Mouse (Mus musculus) embryonic facial prominence, embryonic 12.5 days (tissue): ENCODE results near the gene Sh2d6. TPM values are rescaled to one million over a fixed set of nuclear protein-coding genes. Genes with fewer than 3 reads are reported as not detected.

Source experiments
- ATAC-seq: fragments of 200-750 bp; cut with Nextera tagmentation; 2 replicates; pipeline ENCODE4 v1.8.0; 2017; ENCODE audit not compliant: insufficient number of reproducible peaks, insufficient read depth, low FRiP score, low TSS enrichment
- H3K27ac ChIP-seq: fragments of 300-500 bp; sonication (generic); 2 replicates; pipeline ENCODE4 v1.5.1; 2016; ENCODE audit warnings: mild to moderate bottlenecking
- H3K27me3 ChIP-seq: fragments of 300-500 bp; sonication (generic); 2 replicates; pipeline ENCODE4 v1.6.1; 2016; ENCODE audit warnings: mild to moderate bottlenecking, moderate library complexity
- H3K36me3 ChIP-seq: fragments of 300-500 bp; sonication (generic); 2 replicates; pipeline ENCODE4 v1.6.1; 2016; ENCODE audit warnings: mild to moderate bottlenecking
- H3K4me1 ChIP-seq: fragments of 300-500 bp; sonication (generic); 2 replicates; pipeline ENCODE4 v1.6.1; 2016
- H3K4me2 ChIP-seq: fragments of 300-500 bp; sonication (generic); replicated peaks from 2 replicates; pipeline ENCODE4 v1.6.1; 2016; ENCODE audit warnings: mild to moderate bottlenecking, moderate library complexity
- H3K4me3 ChIP-seq: fragments of 300-500 bp; sonication (generic); 2 replicates; pipeline ENCODE4 v1.5.1; 2016; ENCODE audit warnings: mild to moderate bottlenecking
- H3K9ac ChIP-seq: fragments of 300-500 bp; sonication (generic); 2 replicates; pipeline ENCODE4 v1.6.1; 2016; ENCODE audit warnings: mild to moderate bottlenecking, moderate library complexity
- H3K9me3 ChIP-seq: fragments of 300-500 bp; sonication (generic); 2 replicates; pipeline ENCODE4 v1.6.1; 2016; ENCODE audit warnings: mild to moderate bottlenecking, moderate library complexity
- WGBS: fragments of 180-500 bp; shearing (Covaris S2); methylation state at CpG from one replicate; pipeline ENCODE4 v1.1.7; 2016; 5-methylcytosine and 5-hydroxymethylcytosine counted together
- polyA plus RNA-seq: library from polyadenylated mRNA; unstranded; fragments of >200 nt; fragmentation: Nextera tagmentation; extraction: Ambion mirVana; gene quantifications from 2 replicates; pipeline ENCODE4 v1.2.1, GENCODE M21; 2016

Gene Sh2d6
- not detected in 2 replicates for polyA plus RNA-seq

- ATAC-seq = no peak
- Histone ChIP-seq H3K4me2 (no peak within 1 kb of the TSS), H3K36me3 (no peaks in the 10 kb centered on the region), H3K27ac (peak within 1 kb of the TSS; percentile 66; the same call in 1 of the 2 replicates), H3K9ac (no peak within 1 kb of the TSS), H3K4me1 (peaks cover 19% of the 10 kb centered on the region), H3K9me3 (no peaks in the 10 kb centered on the region), H3K4me3 (no peak within 1 kb of the TSS), H3K27me3 (no peaks in the 10 kb centered on the region)
- 92% methylated on average over 5 of the region's 5 CpGs for WGBS
Observed at GRCm38 (mm10) chr6:72521607-72522006, at the start of gene Sh2d6. Gene Sh2d6 (minus strand): TSS chr6:72521707.

GRCm38 (mm10) chr6:72570644-72571397 is 49.3 kb upstream of the Sh2d6 start:
- WGBS = 86% methylated on average over 10 of the region's 10 CpGs
- Histone ChIP-seq H3K4me2 (no peak overlapping the region), H3K27ac (no peak overlapping the region), H3K36me3 (0 out of 2 replicates have a peak, but pooled peaks cover 5% of the 10 kb centered on the region), H3K4me3 (no peak overlapping the region), H3K9ac (no peak overlapping the region), H3K27me3 (no peaks in the 10 kb centered on the region), H3K4me1 (0 out of 2 replicates have a peak, but pooled peaks cover 1% of the 10 kb centered on the region), H3K9me3 (no peaks in the 10 kb centered on the region)
- no peak for ATAC-seq

GRCm38 (mm10) chr6:72568736-72569135 is 47.2 kb upstream of the Sh2d6 start:
- 90% methylated on average over 9 of the region's 10 CpGs for WGBS
- no peak for ATAC-seq
- no peaks in the 10 kb centered on the region for H3K9me3 ChIP-seq
- H3K27me3 ChIP-seq = no peaks in the 10 kb centered on the region
- no peak overlapping the region for H3K4me3 ChIP-seq
- H3K36me3 ChIP-seq = 0 out of 2 replicates have a peak, but pooled peaks cover 5% of the 10 kb centered on the region
- H3K4me2 ChIP-seq = no peak overlapping the region
- H3K4me1 ChIP-seq = peaks cover 4% of the 10 kb centered on the region; the same call in 1 of the 2 replicates
- no peak overlapping the region for H3K9ac ChIP-seq
- no peak overlapping the region for H3K27ac ChIP-seq

DNA sequence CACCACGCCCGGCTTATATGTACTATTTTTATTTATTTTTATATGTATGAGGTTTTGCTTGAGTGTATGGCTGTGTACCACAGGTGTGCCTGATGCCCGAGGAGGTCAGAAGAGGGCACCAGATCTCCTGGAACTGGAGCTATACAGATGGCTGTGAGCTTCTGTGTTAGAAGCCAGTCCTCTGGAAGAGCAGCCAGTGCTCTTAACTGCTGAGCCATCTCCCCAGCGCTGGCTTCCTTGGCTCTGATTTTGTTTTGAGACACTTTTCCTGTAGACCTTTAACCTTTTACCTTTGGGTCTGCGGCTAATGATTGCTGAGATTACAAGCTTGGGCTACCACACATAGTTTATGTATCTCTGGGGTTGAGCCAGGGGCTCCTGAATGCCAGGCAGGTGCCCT is 46.0 kb upstream of the Sh2d6 start:
- 84% methylated on average over 5 of the region's 5 CpGs for WGBS
- H3K4me1 ChIP-seq = peaks cover 12% of the 10 kb centered on the region

GRCm38 (mm10) chr6:72566044-72566443 is 44.5 kb upstream of the Sh2d6 start:
- H3K27ac ChIP-seq = no peak overlapping the region
- H3K36me3 ChIP-seq = 0 out of 2 replicates have a peak, but pooled peaks cover 5% of the 10 kb centered on the region
- no peak overlapping the region for H3K4me3 ChIP-seq
- 4% methylated on average over 4 of the region's 4 CpGs for WGBS
- H3K4me2 ChIP-seq = no peak overlapping the region
- H3K27me3 ChIP-seq = no peaks in the 10 kb centered on the region
- peaks cover 13% of the 10 kb centered on the region for H3K4me1 ChIP-seq
- H3K9me3 ChIP-seq = no peaks in the 10 kb centered on the region
- H3K9ac ChIP-seq = no peak overlapping the region
- peak; percentile 53 for ATAC-seq

More for the DNA sequence above, 46.0 kb upstream of the Sh2d6 start:
- no peak overlapping the region for H3K9ac ChIP-seq
- ATAC-seq = no peak
- no peak overlapping the region for H3K27ac ChIP-seq
- H3K27me3 ChIP-seq = no peaks in the 10 kb centered on the region
- 0 out of 2 replicates have a peak, but pooled peaks cover 5% of the 10 kb centered on the region for H3K36me3 ChIP-seq
- H3K9me3 ChIP-seq = no peaks in the 10 kb centered on the region
- no peak overlapping the region for H3K4me3 ChIP-seq
- H3K4me2 ChIP-seq = no peak overlapping the region

DNA sequence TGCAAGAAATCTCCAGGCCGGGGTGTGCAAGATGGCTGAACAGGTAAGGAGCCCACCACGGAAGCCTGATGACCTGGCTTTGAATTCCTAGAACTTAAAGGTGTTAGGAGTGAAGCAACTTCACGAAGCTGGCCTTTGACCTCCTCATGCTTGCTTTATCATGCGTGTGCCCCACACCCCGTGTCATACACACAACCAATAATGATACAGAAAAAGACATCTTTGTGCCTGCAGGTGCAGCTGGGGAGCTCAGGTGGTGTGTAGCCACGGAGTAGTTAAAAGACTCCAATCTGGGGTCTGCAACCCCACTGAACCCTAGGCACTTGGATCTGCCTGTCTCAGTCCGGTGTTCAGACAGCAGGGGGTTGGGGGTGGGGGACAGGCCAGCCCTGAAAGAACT is 44.0 kb upstream of the Sh2d6 start:
- no peak overlapping the region for H3K9ac ChIP-seq
- H3K4me3 ChIP-seq = no peak overlapping the region
- no peak overlapping the region for H3K4me2 ChIP-seq
- no peak overlapping the region for H3K27ac ChIP-seq
- whole genome bisulfite sequencing = 74% methylated on average over 7 of the region's 7 CpGs
- H3K36me3 ChIP-seq = 0 out of 2 replicates have a peak, but pooled peaks cover 5% of the 10 kb centered on the region
- no peaks in the 10 kb centered on the region for H3K27me3 ChIP-seq
- no peak for ATAC-seq
- no peaks in the 10 kb centered on the region for H3K9me3 ChIP-seq
- H3K4me1 ChIP-seq = peaks cover 13% of the 10 kb centered on the region

GRCm38 (mm10) chr6:72562894-72563293 is 41.4 kb upstream of the Sh2d6 start:
- H3K27ac ChIP-seq = no peak overlapping the region
- no peaks in the 10 kb centered on the region for H3K27me3 ChIP-seq
- H3K9me3 ChIP-seq = no peaks in the 10 kb centered on the region
- no peak overlapping the region for H3K9ac ChIP-seq
- H3K4me2 ChIP-seq = no peak overlapping the region
- no peaks in the 10 kb centered on the region for H3K36me3 ChIP-seq
- no peak for ATAC-seq
- peaks cover 13% of the 10 kb centered on the region for H3K4me1 ChIP-seq
- no peak overlapping the region for H3K4me3 ChIP-seq
- 52% methylated on average over 5 of the region's 5 CpGs for WGBS

GRCm38 (mm10) chr6:72562486-72562885 is 41.0 kb upstream of the Sh2d6 start:
- WGBS = 37% methylated on average over 6 of the region's 6 CpGs

DNA sequence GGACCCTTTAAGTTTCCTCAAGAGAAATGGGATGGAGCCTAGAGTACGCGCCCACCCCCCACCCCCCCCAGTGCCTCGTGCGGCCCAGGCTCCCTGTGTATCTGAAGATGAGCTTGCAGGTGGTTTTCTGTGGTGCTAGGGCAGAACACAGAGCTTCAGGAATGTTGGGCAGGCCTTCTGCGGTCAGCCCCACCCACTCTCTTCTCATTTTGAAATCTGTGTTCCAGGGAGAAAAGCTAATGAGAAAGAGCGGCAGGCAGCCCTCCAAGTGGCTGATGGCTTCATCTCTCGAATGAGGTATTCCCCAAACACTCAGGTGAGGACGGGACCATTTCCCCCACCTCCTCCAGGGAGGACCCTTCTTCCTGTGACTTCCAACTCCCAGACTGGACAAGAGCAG is 39.3 kb upstream of the Sh2d6 start:
- 71% methylated on average over 8 of the region's 8 CpGs for WGBS
- H3K4me3 ChIP-seq = no peak overlapping the region
- no peaks in the 10 kb centered on the region for H3K27me3 ChIP-seq
- H3K9me3 ChIP-seq = no peaks in the 10 kb centered on the region
- H3K4me2 ChIP-seq = no peak overlapping the region
- H3K36me3 ChIP-seq = no peaks in the 10 kb centered on the region
- no peak for ATAC-seq
- no peak overlapping the region for H3K9ac ChIP-seq
- peaks cover 11% of the 10 kb centered on the region for H3K4me1 ChIP-seq
- H3K27ac ChIP-seq = no peak overlapping the region

More at GRCm38 (mm10) chr6:72562486-72562885, 41.0 kb upstream of the Sh2d6 start:
- Histone ChIP-seq H3K9me3 (no peaks in the 10 kb centered on the region), H3K36me3 (no peaks in the 10 kb centered on the region), H3K4me3 (no peak overlapping the region), H3K27ac (no peak overlapping the region), H3K4me2 (no peak overlapping the region), H3K27me3 (no peaks in the 10 kb centered on the region), H3K9ac (no peak overlapping the region), H3K4me1 (peaks cover 13% of the 10 kb centered on the region)
- no peak for ATAC-seq

GRCm38 (mm10) chr6:72553079-72553412 is 31.5 kb upstream of the Sh2d6 start:
- Histone ChIP-seq H3K9ac (peak overlapping the region; percentile 42), H3K4me3 (peak overlapping the region; percentile 35), H3K36me3 (no peaks in the 10 kb centered on the region), H3K9me3 (no peaks in the 10 kb centered on the region), H3K4me1 (peaks cover 21% of the 10 kb centered on the region), H3K27ac (peak overlapping the region; percentile 93), H3K4me2 (peak overlapping the region; percentile 57), H3K27me3 (no peaks in the 10 kb centered on the region)
- ATAC-seq = peak; percentile 26; the same call in 1 of the 2 replicates
- WGBS = 14% methylated on average over 8 of the region's 8 CpGs

DNA sequence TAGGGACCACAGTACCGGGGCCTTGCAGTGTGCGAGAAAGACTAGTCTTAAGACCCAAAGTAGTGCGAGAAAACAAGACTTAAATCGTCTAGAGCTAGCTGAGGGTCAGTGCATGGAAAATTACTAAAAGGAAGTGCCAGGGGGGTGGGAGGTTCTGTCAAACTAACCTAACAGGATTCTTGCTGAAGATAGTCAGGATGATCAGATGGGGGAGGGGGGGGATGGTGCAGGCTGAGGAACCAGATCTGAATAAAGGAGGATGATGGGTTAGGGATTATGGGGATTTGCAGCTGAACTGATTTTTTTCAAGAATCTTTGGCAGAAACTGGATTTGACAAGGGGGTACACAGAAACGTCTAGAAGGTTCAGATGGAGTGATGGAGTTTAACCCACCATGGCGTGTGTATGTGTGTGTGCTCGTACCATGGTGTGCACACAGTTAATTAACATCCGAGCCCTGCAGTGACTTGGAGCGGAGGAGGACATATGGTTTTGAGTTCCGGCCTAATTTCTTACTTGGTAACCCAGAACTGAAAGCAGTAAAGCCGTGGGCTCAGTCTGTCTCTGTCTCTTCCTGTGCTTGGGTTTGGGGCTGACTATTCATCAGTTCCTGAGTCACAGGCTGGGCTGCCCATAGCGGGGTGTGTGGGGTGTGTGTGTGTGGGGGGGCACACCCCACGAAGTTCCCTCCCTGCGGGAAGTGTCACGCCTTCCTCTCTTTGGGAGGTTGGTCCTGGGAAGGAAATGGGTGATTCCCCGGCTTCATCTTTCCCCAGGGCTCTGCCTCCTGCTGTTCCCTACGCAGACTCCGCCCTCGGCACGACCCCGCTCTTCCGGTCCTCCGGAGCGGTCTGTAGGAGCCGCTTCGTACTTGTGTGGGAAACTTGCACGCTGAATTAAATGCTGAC is 30.9 kb upstream of the Sh2d6 start:
- 9% methylated on average over 27 of the region's 27 CpGs for WGBS
- H3K4me1 ChIP-seq = peaks cover 21% of the 10 kb centered on the region

More for the DNA sequence above, 30.9 kb upstream of the Sh2d6 start:
- ATAC-seq = peak; percentile 82
- peak overlapping the region; percentile 57 for H3K4me2 ChIP-seq
- H3K9me3 ChIP-seq = no peaks in the 10 kb centered on the region
- peak overlapping the region; percentile 35 for H3K4me3 ChIP-seq
- H3K9ac ChIP-seq = peak overlapping the region; percentile 42
- H3K27ac ChIP-seq = peak overlapping the region; percentile 93
- no peaks in the 10 kb centered on the region for H3K36me3 ChIP-seq
- no peaks in the 10 kb centered on the region for H3K27me3 ChIP-seq
